Mouse (Mus musculus) cortical plate, adult 2 months (tissue): Measurements from ENCODE around the gene Homer2.

Source experiments
- CTCF ChIP-seq: fragments of 200-500 bp; IDR thresholded peaks from 2 replicates; pipeline ENCODE4 v1.5.1; 2011; ENCODE audit warnings: mild to moderate bottlenecking, control low read depth, low read length; ENCODE audit not compliant: insufficient read depth; ENCODE audit errors: extremely low read depth
- POLR2A ChIP-seq: fragments of 200-500 bp; IDR thresholded peaks from 2 replicates; pipeline ENCODE4 v1.6.1; 2011; ENCODE audit warnings: mild to moderate bottlenecking, low read length, control low read depth; ENCODE audit not compliant: insufficient read depth; ENCODE audit errors: extremely low read depth

GRCm38 (mm10) chr7:81666585-81666984, 40.7 kb downstream of the Homer2 start:
- TF ChIP-seq POLR2A (no peak), CTCF (no peak)
